Mouse (Mus musculus): Measurements from ENCODE around the gene Gdf3. TPM values are rescaled to one million over a fixed set of nuclear protein-coding genes. Genes with fewer than 3 reads are reported as not detected.
A peak's percentile ranks its signal among the peaks of the same experiment; 100 is the strongest.
"Not testable (repeated sequence)": the region's sequence is repeated elsewhere in the genome, so short reads cannot be mapped to it uniquely, and the experiment has no call there.

The Gdf3 gene
- total RNA-seq, 2 experiments from 2014 or later: not detected

DNA sequence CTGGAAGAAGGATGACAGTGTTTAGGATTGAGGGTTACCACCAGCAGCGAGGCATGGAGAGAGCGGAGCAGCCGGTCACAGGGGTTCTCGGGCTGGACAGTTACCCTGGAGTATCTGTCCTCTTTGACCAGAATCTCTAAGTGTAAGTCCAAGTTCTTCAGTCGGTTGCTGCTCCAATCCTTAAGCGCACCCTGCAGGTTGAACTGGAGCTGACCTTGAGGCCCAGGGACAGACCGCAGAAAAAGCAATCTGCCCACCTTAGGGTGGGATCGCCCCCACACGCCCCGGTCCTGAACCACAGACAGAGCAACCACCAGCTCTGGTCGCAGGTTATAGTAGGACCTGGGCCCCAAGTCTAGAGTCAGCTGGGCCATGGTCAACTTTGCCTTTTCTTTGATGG, 3.2 kb downstream of the Gdf3 start:
- no peak for DNase-seq (ENCODE audit: low spot score in 2 of 2)

DNA sequence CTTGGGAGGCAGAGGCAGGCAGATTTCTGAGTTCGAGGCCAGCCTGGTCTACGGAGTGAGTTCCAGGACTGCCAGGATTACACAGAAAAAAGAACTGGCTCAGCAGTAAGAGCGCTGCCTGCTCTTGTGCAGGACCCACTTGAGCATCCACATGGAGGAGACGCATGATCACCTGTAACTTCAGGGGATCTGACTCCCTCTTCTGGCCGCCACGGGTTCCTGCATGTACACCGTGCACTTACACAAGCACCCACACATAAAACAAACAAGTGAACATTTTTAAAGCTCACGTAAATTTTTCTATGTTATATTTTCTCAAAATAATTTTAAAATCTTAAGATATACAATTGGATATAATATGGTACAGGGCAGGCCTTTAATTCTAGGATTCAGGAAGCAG, 4.4 kb downstream of the Gdf3 start:
- DNase-seq (ENCODE audit: low spot score in 2 of 2): no peak

DNA sequence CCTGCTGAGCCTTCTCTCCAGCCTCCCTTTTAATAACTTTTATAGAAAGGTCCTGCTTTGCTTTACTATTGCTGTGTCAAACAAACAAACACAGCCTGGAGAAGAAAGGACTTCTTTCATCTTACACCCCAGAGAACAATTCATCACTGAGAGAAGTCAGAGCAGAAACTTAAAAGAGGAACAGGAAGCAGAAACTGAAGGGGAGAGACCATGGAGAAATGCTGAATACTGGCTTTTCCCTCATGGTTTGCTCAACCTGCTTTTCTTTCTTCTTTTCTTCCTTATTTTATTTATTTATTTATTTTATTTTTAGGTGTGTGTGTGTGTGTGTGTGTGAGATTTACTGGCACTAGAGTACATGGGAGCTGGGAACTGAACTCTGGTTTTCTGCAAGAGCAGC, 5.6 kb downstream of the Gdf3 start:
- no peak for DNase-seq (ENCODE audit: low spot score in 2 of 2)

DNA sequence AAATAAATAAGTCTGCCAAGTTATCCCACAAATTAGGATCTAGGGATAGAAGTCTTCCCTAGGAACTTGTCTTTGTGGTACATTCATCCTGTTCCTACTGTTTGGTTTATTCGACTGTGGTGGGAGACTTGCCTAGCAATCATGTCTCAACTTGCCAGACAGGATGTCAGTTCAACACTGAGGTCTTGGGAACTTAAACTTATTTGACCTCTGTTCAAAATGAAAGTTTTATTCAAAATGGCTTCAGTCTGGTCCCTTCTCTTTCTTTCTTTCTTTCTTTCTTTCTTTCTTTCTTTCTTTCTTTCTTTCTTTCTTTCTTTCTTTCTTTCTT, 6.9 kb downstream of the Gdf3 start:
- DNase-seq (ENCODE audit: low spot score in 2 of 2): no peak

DNA sequence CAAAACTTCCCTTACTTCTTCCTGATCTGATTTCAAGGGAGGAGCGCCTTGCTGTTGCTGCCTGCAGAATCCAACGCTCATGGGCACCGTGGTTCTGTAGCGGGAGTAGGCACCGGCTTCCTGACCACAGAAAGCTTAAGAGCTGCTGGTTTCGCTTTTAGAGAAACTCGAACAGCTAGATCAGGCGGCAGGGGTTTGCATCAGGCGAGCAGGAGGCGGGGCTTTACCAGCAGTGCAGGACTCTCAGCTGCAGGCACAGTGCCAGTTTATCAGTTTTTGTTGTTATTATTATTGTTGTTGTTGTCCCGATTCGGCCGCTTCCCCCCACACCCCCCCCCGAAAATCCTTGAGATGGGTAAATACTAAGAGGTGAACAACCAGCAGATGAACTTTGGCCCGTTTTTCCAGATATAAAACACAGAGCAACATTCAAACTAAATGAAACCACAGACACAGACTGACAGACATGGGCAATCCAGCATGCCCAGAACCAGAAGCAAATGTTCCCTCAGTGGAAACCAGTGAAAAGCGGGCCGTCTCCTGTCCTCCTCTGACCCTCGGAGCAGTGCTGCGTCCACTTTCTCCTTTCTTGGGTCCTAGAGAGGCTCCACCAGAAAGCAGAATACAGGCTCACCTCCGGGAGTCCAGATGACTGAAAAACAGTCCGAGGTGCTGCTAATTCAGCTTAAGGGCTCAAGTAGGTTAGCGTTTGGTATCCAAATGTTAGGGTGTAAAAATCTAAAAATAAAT, 7.5 kb downstream of the Gdf3 start, which contains the start of gene Apobec1:
Apobec1 (minus strand) TSS at position 203 of the 750 bp plus-strand sequence.
- DNase-seq (ENCODE audit: low spot score in 2 of 2): peak; percentile 11 to 28

DNA sequence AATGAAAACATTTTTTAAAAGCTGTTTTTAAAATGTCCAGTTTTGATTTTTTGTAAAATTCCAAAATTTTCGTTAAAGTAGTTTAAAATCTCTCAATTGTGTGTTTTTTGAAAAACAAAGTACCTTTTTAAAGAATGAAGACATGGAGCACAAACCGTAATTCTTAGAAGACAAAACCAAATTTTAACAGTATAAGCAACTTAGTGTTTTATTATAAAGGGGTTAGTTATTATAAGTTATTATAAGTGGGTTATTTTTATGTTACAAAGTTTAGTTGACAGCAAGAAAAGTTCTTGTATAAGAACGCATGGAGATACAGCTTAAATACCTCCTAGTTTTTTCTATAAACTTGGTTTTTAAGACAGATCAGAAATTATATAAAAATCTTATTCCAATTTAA, 8.3 kb downstream of the Gdf3 start:
- no peak for DNase-seq (ENCODE audit: low spot score in 2 of 2)

DNA sequence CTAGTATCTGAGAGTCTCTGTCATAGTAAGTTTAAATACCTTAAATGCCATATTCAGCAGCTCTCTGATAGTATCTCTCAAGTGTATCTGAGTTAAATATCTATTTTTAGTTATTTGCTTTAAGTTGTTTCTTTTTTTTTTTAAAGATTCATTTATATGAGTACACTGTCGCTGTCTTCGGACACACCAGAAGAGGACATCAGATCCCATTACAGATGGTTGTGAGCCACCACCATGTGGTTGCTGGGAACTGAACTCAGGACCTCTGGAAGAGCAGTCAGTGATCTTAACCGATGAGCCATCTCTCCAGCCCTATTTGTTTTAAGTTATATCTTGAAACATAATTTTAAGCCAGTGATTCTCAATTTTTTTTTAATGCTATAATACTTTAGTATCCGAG, 8.9 kb downstream of the Gdf3 start:
- DNase-seq (ENCODE audit: low spot score in 2 of 2): no peak

DNA sequence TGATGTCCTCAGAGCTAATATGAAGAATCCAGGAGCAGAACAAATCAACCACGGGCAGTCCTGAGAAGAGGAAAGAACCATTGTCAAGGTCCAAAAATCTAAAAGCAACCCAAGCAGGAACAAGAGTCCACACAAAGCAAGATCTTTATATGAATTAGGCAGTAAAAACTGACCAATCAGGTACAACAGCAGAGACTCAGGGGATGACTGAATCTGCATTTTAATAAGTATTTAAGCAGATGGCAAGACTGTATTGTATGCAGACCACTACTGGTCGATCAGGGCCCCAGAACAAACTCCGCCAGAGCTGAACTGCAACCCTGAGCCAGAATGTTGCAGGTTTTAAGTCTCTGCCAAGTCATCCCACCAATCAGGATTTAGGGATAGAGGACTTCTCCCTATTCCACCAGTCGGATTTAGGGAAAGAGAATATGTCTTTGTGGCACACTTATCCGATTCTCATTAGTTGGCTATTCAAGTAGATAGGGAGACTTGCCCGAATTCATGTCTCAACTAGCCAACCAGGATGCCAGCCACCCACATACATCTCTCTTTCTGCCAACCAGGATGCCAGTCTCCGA, 9.7 kb downstream of the Gdf3 start:
- no peak for DNase-seq (ENCODE audit: low spot score in 2 of 2)

DNA sequence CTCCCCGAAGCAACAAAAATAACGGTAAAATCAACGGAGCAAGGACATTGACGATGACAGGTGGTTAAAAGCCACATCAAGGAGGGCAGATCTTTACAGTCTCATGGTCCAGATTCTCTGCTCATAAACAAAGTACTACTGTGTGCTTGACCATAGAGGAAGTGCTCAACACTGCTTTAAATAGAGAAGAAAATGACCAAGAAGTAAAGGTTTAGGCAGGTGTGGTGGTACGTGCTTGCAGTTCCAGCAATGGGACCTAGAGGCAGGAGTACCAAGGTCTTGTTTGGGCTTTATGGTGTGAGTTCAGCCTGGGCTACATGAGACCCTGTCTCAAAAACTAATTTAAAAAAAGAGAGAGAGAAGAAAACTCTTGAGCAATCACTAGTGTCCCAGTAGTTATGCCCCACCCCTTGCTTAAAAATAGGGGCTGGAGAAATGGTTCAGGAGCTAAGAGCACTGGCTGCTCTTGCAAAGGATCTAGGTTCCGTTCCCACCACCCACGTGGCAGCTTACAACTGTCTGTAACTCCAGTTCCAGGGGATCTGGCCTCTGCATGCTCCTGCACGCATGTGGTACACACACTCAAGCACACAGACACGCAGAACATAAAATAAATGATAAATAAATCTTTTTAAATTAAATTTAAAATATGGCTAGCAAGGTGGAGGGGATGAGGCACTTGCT, 10.7 kb downstream of the Gdf3 start:
- DNase-seq (ENCODE audit: low spot score in 2 of 2): no peak

DNA sequence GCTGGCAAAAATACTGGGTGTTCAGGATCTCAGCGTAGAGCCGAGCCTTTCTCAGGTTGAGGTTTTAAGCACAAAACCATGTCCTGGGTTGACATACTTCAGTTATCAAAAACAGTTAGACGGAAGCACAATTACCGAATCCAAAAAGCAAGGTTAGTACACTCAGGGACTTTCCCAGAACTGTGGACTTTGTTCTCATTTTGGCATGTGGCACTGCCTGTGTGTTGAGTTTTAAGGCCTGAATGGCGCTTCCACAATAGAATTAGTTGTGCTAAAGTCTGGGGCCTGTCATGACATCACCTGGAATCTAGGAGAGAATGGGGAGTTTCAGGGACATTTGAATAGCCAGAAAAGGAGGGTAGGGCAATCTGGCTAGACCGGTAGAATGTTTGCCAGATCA, 11.5 kb downstream of the Gdf3 start:
- no peak for DNase-seq (ENCODE audit: low spot score in 2 of 2)

DNA sequence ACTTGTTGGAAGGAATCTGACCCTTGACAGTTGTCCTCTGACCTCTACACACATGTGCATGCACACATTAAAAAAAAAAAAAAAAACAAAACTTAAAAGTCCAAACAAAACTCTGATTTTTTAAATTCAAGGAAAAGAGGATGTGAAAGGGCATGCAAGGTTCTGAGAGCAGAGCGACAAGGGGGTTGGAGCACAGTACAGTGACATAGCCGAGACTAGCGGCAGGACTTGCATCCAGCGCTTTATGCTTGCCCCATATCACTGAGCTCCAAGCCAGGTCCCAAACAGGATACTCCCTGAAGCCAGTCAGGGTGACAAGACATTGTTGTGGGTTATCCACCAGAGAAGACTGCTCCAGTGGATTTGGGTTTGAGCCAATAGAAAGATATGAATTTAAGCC, 11.9 kb downstream of the Gdf3 start:
- DNase-seq (ENCODE audit: low spot score in 2 of 2): no peak

DNA sequence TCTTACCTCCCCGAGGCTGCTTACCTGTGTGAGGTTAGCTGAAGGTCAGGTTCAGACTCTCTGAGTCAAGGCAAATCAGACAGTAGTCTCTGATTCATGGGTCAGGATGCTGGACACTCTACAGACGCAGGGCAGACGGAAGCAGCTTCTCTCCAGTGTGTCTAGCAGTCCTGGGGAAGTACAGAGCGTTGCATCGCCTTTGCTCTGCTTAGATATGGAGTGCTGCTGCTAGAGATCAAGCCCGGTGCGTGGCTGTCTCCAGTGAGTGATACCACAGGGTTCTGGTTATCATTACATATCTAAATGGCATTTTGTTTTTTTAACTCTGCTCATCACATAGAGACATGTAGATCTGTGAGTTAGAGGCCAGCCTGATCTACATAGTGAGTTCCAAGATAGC, 13.3 kb downstream of the Gdf3 start:
- DNase-seq (ENCODE audit: low spot score in 2 of 2): no peak

DNA sequence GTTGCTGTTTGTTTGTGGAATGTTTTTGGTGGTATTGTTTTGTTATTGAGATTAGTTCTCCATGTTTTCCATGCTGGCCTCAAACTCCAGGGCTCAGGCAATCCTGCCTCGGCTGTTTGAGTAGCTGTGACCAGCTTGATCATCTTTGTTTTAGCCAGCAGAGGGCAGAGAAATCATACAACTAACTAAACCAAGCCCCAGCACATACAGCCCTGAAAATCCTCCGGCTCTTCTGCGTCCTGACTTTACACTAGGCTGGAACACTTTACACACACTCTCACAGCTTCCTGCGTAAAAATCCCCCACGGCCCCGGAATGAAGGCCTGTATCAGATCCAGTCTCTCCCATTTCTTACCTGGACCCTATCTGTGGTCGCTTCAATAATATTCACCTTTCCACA, 14.2 kb downstream of the Gdf3 start:
- DNase-seq (ENCODE audit: low spot score in 2 of 2): peak in 1 of 2 experiments; percentile 28

DNA sequence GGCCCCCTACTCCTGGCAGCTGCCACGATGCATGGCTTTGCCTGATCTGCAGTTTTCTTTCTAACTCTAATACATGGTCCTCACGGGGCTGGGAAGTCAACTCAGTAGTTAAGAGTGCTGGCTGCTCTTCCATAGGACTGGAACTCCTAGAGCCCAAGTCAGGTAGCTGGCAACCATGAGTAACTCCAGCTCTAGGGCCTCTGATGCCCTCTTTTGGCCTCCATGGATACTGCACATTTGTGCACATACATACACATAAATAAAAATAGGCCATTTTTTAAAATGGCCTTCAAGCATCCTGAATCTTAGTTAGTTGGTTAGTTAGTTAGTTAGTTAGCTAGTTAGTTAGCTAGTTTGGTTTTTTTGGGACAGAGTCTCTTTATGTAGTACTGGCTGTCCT, 17.0 kb downstream of the Gdf3 start:
- DNase-seq (ENCODE audit: low spot score in 2 of 2): no peak

DNA sequence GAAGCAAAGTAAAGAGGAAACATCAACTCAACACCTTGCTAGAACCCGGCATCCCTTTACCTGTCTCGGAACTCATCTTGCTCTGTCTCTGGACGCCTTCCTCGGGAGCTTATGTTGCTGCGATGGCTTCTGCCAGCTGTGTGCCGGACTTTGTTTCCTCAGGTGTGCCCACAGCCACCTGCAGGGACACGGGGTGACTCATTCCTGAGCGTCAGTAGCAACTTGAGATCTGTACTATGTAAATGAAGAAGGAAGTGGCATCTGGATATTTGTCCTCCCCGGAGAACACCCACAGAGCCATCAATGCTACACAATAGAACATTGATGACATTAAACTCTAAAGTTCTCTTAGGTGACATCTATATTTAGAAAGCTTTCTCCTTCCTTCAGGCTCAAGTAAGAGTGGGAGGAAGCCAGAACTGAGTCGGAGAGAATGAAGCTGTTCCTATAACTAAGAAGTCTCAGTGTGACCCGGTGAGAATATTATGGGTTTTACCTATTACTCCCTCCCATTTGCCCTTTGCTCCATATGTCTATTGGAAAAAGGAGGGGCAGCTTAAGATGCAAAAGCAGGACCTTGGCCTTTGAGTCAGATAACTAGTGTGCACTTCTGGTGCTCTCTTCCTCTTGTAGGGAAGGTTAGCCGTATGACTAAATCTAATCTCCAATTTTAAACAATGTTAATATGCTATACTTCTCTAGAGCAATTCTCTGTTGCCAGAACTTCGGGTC, 18.7 kb downstream of the Gdf3 start:
- DNase-seq (ENCODE audit: low spot score in 2 of 2): no peak

DNA sequence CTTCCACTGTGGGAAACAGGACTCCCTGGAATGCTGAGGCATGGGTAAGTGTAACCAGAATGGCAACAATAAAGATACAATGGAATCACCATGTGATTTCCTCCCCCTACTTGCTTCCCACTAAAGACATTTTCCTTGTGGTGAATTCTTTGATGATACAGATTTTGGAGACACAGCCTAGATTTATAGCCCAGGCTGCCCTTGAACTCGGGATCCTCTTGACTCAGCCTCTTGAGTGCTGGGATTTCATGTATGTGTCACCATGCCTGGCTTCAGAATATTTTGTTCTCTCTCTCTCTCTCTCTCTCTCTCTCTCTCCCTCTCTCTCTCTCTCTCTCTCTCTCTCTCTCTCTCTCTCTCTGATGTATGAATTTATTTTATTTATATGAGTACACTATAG, 30.8 kb downstream of the Gdf3 start:
- DNase-seq (ENCODE audit: low spot score in 2 of 2): no peak

DNA sequence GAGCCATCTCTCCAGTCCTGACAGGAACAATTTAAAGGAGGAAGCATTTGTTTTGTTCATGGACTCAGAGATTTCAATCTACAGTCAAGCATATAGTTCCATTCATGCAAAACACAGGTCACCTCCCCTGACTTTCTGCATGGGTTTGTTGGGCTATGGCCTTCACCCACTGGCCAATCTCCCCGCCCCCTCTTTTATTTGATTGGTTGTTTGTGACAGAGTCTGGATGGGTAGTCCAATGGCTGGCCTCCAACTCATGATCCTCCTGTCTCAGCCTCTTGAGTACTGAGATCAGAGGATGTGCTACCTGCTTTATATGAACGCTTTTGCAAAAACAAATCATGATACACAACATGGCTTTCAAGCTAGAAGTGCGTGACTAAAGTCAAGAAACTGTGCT, 32.9 kb downstream of the Gdf3 start:
- DNase-seq (ENCODE audit: low spot score in 2 of 2): no peak

DNA sequence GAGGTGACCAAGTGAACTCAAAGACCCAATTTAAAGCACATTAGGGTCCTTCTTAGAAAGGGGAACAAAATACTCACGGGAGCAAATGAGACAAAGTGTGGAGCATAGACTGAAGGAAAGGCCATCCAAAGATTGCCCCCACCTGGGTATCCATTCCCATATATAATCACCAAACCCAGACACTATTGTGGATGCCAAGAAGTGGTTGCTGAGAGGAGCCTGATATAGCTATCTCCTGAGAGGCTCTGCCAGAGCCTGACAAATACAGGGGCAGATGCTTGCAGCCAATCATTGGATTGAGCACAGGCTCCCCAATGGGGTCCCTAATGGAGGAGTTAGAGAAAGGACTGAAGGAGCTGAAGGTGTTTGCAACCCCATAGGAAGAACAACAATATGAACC, 34.9 kb downstream of the Gdf3 start:
- DNase-seq (ENCODE audit: low spot score in 2 of 2): not testable (repeated sequence)

DNA sequence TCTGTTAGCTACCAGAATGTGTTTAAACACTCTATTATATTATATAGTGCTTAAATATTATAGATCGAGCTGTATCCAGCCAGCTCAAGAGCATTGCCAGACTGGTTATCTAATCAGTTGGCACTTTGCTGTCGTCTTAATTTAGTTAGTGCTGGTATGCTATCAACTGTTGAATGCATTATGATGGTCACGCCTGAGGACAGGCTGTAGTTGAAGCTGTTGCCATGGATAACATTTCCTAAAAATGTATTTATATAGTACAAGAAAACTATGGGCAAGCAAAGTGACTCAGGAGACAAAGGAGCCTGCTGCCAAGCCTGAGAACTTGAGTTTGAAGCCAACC, 38.3 kb downstream of the Gdf3 start:
- DNase-seq (ENCODE audit: low spot score in 2 of 2): no peak

DNA sequence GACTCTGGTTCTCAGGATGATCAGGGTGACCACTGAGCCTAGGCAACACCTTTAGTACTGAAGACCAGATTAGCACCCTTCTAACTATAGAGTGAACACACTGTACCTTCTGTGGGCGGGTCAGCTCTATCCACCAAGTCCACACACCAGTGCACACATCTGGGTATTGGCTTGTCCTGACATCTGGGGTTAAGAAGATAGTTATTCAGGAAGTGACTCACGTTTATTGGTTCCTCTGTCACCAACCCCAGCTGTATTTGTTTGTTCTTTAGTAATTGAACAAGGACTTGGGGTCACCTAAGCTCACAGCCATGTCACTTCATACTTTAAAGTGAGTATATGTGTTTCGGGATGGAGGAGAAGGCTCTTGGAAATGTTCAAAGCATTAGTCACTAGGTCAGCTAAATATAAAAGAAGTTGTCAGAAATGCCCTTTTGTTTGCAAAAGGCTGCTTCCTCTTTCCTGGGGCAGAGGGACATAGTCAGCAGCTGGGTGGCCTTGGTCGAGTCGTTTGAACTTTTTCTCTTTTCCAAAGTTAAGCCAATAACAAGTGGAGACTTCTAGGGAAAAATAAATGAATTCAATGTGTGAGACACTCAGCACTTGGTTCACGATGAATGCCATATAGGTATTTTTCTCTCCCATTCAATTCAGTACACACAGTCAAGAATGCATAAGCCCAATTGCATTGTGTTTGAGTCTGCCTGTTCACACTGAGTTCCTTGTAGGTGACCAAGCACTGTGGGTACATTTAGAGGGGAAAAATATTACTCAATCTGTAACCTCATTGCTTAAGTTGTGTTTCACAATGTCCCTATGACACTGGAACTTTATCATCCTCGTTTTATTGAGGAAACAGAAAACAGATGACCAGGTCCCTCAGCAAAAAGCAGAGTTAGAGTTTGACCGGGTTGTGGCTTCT, 38.9 kb downstream of the Gdf3 start:
- DNase-seq (ENCODE audit: low spot score in 2 of 2): no peak

DNA sequence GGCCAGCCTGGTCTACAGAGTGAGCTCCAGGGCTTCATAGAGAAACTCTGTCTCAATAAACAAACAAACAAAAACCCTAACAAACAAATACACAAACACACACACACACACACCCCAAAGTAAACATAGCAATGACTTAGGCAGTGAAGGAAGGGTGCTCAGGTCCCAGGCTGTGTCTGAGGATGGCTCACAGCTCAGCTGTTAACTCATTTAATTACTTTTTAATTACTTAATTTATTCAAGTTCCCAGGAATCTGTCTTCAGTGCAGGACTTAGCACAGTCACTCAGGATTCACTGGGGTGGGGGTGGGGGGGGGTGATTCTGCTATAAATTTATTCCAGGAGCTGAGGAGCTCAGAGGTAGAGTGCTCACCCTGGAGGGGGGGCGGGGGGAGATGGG, 40.1 kb downstream of the Gdf3 start:
- DNase-seq (ENCODE audit: low spot score in 2 of 2): no peak

All from layer of hippocampus, adult 18-20 months (tissue).